Mouse (Mus musculus): Measurements from ENCODE around the gene Npas3. TPM values are rescaled to one million over a fixed set of nuclear protein-coding genes. Genes with fewer than 3 reads are reported as not detected.
"Not testable (repeated sequence)": the region's sequence is repeated elsewhere in the genome, so short reads cannot be mapped to it uniquely, and the experiment has no call there.

Npas3 gene
- polyA plus RNA-seq, 1 experiment from 2014 or later, result 0.08 TPM

DNA sequence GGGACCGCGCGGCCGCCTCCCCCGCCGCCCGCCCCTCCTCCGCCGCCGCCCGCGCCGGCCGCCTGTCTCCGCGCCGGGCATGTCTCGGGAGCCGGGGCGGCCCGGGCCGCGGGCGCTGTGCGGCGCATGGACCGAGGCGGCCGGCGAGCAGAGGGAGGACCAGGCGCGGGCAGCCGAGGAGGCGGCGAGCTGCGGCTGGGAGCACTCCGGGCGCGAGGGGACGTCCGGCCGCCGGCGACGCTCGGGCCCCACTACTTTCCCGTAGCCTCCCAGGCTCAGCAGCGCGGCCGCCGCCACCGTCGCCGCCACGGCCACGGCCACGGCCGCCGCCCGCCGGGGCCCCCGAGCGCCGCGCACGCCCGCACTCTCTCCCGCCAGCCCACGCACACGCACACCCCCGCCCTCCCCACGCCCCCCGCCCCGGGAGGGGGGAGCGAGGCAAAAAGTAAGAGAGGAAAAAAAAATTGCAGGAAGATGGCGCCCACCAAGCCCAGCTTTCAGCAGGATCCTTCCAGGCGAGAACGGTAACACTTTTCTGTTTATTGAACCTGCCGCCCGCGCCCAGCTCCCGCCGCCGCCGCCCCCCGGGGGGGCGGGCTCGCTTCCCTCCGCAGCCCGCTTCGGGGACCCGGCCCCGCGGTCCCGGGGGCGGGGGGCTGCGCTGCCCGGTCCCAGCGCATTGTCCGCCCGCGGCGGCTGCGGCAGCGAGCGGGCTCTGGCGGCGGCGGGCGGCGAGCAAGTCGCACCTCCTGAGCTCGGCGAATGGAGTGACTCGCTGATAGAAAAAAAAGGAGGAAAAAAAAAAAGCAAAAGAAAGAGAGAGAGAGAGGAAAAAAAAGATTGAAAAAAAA is 4.3 kb downstream of the Npas3 start:
- Histone ChIP-seq H3K4me1 (ENCODE audit: insufficient read depth) (no peaks in the 10 kb centered on the region), H3K27me3 (ENCODE audit: insufficient read depth, low read length) (peaks cover 66% of the 10 kb centered on the region), H3K9ac (replicated peaks) (peak overlapping the region; percentile 51; the same call in 1 of the 2 replicates), H3K4me2 (ENCODE audit: low read depth, low read length) (peak overlapping the region; percentile 89), H3K27ac (ENCODE audit: low read depth) (peak overlapping the region; percentile 16; the same call in 1 of the 2 replicates), H3K4me3 (ENCODE audit: low read depth, low read length) (peak overlapping the region; percentile 56), H3K36me3 (replicated peaks; ENCODE audit: insufficient read depth, low read length) (no peaks in the 10 kb centered on the region), H3K9me3 (ENCODE audit: low read length) (no peaks in the 10 kb centered on the region)
- DNase-seq, result peak; percentile 19
- ATAC-seq, result peak; percentile 38; the same call in 1 of the 2 replicates
- TF ChIP-seq CTCF (IDR thresholded peaks at IDR 0.05; ENCODE audit: low read depth) (no peak), EP300 (IDR thresholded peaks at IDR 0.05; ENCODE audit: low read depth) (no peak)
- WGBS (ENCODE audit: insufficient replicate concordance), result under 1% methylated on average over 85 of the region's 115 CpGs

DNA sequence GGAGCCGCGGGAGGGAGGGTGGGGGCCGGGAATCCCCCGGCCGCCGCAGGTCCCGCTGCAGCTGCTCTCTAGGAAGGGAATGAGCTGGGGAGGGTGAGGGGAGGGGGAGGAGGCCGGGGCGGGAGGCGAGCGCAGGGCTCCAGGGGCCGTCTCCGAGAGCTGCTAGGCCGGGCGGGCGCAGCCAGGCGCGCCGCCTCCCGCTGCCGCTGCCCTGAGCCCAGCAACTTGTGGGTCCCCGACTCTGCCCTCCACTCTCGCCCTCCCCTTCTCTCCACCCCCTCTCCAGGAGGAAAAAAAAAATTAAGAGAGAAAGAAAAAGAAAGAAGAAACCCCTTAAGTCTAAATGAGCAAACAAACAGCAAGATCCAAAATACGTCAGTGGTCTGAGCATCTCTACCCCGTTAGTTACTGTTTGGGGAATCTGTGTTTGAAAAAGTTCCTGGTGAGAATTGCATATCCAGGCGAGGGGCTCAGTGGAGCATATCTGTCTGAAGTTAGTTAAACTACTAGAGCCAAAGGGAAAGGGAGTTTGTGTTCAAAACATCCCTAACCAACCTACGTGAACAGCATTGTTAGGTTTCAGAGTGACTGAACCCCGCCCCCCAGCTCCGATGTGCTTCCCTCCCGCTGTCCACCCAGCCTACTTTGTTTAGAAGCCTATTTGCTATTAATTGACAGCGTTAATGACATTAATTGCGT is 5.1 kb downstream of the Npas3 start:
- ATAC-seq (no peak), DNase-seq (peak; percentile 23)
- H3K9me3 ChIP-seq (ENCODE audit: low read length), result no peaks in the 10 kb centered on the region
- H3K9ac ChIP-seq (replicated peaks), result no peak overlapping the region
- no peak for TF ChIP-seq CTCF (IDR thresholded peaks at IDR 0.05; ENCODE audit: low read depth)
- no peak for TF ChIP-seq EP300 (IDR thresholded peaks at IDR 0.05; ENCODE audit: low read depth)
- under 1% methylated on average over 31 of the region's 32 CpGs for WGBS (ENCODE audit: insufficient replicate concordance)
- H3K36me3 ChIP-seq (replicated peaks; ENCODE audit: insufficient read depth, low read length), result no peaks in the 10 kb centered on the region
- H3K4me1 ChIP-seq (ENCODE audit: insufficient read depth), result no peaks in the 10 kb centered on the region
- H3K4me2 ChIP-seq (ENCODE audit: low read depth, low read length), result peak overlapping the region; percentile 89
- no peak overlapping the region for H3K27ac ChIP-seq (ENCODE audit: low read depth)
- peak overlapping the region; percentile 56 for H3K4me3 ChIP-seq (ENCODE audit: low read depth, low read length)
- peaks cover 58% of the 10 kb centered on the region for H3K27me3 ChIP-seq (ENCODE audit: insufficient read depth, low read length)

DNA sequence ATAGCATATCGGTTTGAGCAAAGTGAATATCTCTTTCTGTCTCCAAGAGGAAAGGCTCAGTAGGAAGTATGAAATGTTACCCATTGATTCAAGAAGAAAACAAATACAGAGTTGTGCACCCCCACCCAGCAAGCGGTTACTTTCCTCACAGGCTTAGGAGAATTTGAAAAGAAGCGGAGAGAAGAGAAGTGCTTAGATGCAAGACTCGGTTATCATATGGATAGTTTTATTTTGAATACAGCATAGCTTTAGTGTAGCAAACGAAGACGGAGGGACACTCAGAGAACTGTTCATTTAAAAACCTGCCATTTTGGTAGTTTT is 5.6 kb downstream of the Npas3 start:
- peak overlapping the region; percentile 89; the same call in 1 of the 2 replicates for H3K4me2 ChIP-seq (ENCODE audit: low read depth, low read length)
- no peak for TF ChIP-seq CTCF (IDR thresholded peaks at IDR 0.05; ENCODE audit: low read depth)
- no peak for TF ChIP-seq EP300 (IDR thresholded peaks at IDR 0.05; ENCODE audit: low read depth)
- no peaks in the 10 kb centered on the region for H3K4me1 ChIP-seq (ENCODE audit: insufficient read depth)
- DNase-seq (no peak), ATAC-seq (no peak)
- 11% methylated on average over 6 of the region's 6 CpGs for WGBS (ENCODE audit: insufficient replicate concordance)
- H3K9ac ChIP-seq (replicated peaks), result no peak overlapping the region
- H3K27me3 ChIP-seq (ENCODE audit: insufficient read depth, low read length), result peaks cover 53% of the 10 kb centered on the region
- H3K27ac ChIP-seq (ENCODE audit: low read depth), result no peak overlapping the region
- H3K9me3 ChIP-seq (ENCODE audit: low read length), result no peaks in the 10 kb centered on the region
- H3K4me3 ChIP-seq (ENCODE audit: low read depth, low read length), result no peak overlapping the region
- H3K36me3 ChIP-seq (replicated peaks; ENCODE audit: insufficient read depth, low read length), result no peaks in the 10 kb centered on the region

DNA sequence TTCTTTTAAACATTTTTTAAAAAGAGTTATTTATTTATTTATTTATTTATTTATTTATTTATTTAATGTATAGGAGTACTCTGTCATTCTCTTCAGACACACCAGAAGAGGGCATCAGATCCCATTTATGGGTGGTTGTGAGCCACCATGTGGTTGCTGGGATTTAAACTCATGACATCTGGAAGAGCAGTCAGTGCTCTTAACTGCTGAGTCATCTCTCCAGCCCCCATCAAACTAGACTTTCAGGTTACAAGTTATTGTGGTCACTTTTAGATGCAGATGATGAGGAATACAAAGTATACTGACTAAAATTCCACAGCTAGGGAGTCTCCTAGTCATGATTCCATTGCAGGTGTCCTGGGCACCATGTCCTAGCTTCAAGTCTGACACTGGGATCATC is 26.0 kb downstream of the Npas3 start:
- not testable (repeated sequence) for H3K27ac ChIP-seq (ENCODE audit: low read depth); H3K4me2 ChIP-seq (ENCODE audit: low read depth, low read length); DNase-seq; H3K36me3 ChIP-seq (replicated peaks; ENCODE audit: insufficient read depth, low read length); H3K9me3 ChIP-seq (ENCODE audit: low read length); ATAC-seq; H3K4me1 ChIP-seq (ENCODE audit: insufficient read depth); H3K27me3 ChIP-seq (ENCODE audit: insufficient read depth, low read length); H3K9ac ChIP-seq (replicated peaks); H3K4me3 ChIP-seq (ENCODE audit: low read depth, low read length)

DNA sequence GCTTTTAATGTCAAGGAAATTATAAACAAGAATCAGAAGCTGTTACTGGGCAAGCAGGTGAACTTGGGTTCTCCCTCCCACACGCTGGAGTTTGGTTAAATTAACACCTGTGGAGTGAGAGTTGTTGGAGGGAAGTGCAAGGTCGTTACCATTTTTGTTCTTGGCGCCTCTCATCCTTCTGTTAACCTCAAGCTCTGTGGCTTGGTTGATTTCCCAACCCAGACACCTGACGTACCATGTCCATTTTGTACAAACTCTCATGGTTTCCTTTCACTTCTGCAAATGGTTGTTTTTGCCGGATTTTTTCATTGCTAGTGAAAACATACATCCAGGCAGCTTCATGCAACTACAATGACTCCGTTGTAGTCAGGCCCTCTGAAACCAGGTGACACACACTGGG is 28.9 kb downstream of the Npas3 start:
- DNase-seq (no peak), ATAC-seq (no peak)
- Histone ChIP-seq H3K4me3 (ENCODE audit: low read depth, low read length) (no peak overlapping the region), H3K9me3 (ENCODE audit: low read length) (no peaks in the 10 kb centered on the region), H3K27ac (ENCODE audit: low read depth) (no peak overlapping the region), H3K4me2 (ENCODE audit: low read depth, low read length) (no peak overlapping the region), H3K9ac (replicated peaks) (no peak overlapping the region), H3K4me1 (ENCODE audit: insufficient read depth) (no peaks in the 10 kb centered on the region), H3K27me3 (ENCODE audit: insufficient read depth, low read length) (no peaks in the 10 kb centered on the region), H3K36me3 (replicated peaks; ENCODE audit: insufficient read depth, low read length) (no peaks in the 10 kb centered on the region)
- TF ChIP-seq EP300 (IDR thresholded peaks at IDR 0.05; ENCODE audit: low read depth), result no peak
- no peak for TF ChIP-seq CTCF (IDR thresholded peaks at IDR 0.05; ENCODE audit: low read depth)
- WGBS (ENCODE audit: insufficient replicate concordance), result 42% methylated on average over 6 of the region's 6 CpGs

DNA sequence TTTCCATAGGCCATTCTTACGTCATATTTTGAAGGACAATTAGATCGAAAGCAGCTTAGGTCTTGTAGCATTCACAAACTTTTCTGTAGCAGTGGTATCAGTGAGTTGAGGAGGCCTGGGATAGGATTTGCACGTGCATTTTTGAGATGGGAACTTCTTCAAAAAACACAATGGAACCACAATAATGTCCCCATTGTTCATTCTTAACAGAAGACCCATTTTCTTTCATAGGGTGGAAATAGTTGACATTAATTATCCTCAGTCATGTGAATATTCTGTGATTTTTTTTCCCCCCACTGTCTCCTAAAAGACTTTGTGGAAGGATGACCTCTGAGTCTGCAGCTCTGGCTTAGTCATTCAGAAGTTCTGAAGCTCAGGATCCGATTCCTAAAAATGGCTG is 41.9 kb downstream of the Npas3 start:
- Histone ChIP-seq H3K27me3 (ENCODE audit: insufficient read depth, low read length) (no peaks in the 10 kb centered on the region), H3K36me3 (replicated peaks; ENCODE audit: insufficient read depth, low read length) (no peaks in the 10 kb centered on the region), H3K4me3 (ENCODE audit: low read depth, low read length) (no peak overlapping the region), H3K4me1 (ENCODE audit: insufficient read depth) (no peaks in the 10 kb centered on the region), H3K9me3 (ENCODE audit: low read length) (no peaks in the 10 kb centered on the region), H3K9ac (replicated peaks) (no peak overlapping the region), H3K4me2 (ENCODE audit: low read depth, low read length) (no peak overlapping the region), H3K27ac (ENCODE audit: low read depth) (no peak overlapping the region)
- TF ChIP-seq EP300 (IDR thresholded peaks at IDR 0.05; ENCODE audit: low read depth) (no peak), CTCF (IDR thresholded peaks at IDR 0.05; ENCODE audit: low read depth) (no peak)
- 77% methylated on average over 4 of the region's 4 CpGs for WGBS (ENCODE audit: insufficient replicate concordance)
- ATAC-seq, result no peak
- DNase-seq, result no peak
